Mouse (Mus musculus) liver, embryonic 14.5 days (tissue): Measurements from ENCODE around the gene Gm45808.
"Not testable (repeated sequence)": the region's sequence is repeated elsewhere in the genome, so short reads cannot be mapped to it uniquely, and the experiment has no call there.

Source experiments
- CTCF ChIP-seq: IDR thresholded peaks from 2 replicates; pipeline ENCODE4 v1.5.1; 2016; ENCODE audit warnings: antibody characterized with exemption, low read depth, control low read depth
- EP300 ChIP-seq: IDR thresholded peaks from 2 replicates; pipeline ENCODE4 v1.6.1; 2016; ENCODE audit warnings: antibody characterized with exemption, low read depth

- not testable (repeated sequence) for TF ChIP-seq CTCF, EP300
These were observed 40.6 kb upstream of the Gm45808 start for GRCm38 (mm10) chr7:45527169-45527568.
